Mouse (Mus musculus): Measurements from ENCODE around the gene Gal3st4.

Gene Gal3st4

GRCm38 (mm10) chr5:138272409-138272923 is at the start of gene Gal3st4:
Gene Gal3st4, minus strand, starts transcription at chr5:138272840.
- DNase-seq (ENCODE audit: low spot score), result peak; percentile 68

- DNase-seq (ENCODE audit: low spot score), result no peak
Observed at GRCm38 (mm10) chr5:138312795-138313194, 40.2 kb upstream of the Gal3st4 start.

GRCm38 (mm10) chr5:138299613-138300012 is 27.0 kb upstream of the Gal3st4 start:
- DNase-seq (ENCODE audit: low spot score), result no peak

- no peak for DNase-seq (ENCODE audit: low spot score)
Observed at GRCm38 (mm10) chr5:138294158-138294557, 21.5 kb upstream of the Gal3st4 start.

GRCm38 (mm10) chr5:138291638-138292037 is 19.0 kb upstream of the Gal3st4 start:
- DNase-seq (ENCODE audit: low spot score), result no peak

- DNase-seq (ENCODE audit: low spot score), result no peak
Observed at GRCm38 (mm10) chr5:138287861-138288260, 15.2 kb upstream of the Gal3st4 start.

- no peak for DNase-seq (ENCODE audit: low spot score)
Observed at GRCm38 (mm10) chr5:138283540-138283939, 10.9 kb upstream of the Gal3st4 start.

GRCm38 (mm10) chr5:138281798-138282197 is 9.2 kb upstream of the Gal3st4 start:
- DNase-seq (ENCODE audit: low spot score), result no peak

GRCm38 (mm10) chr5:138280829-138281228 is 8.2 kb upstream of the Gal3st4 start:
- no peak for DNase-seq (ENCODE audit: low spot score)

- no peak for DNase-seq (ENCODE audit: low spot score)
Observed at GRCm38 (mm10) chr5:138280425-138280768, 7.8 kb upstream of the Gal3st4 start.

- peak; percentile 97 for DNase-seq (ENCODE audit: low spot score)
Observed at GRCm38 (mm10) chr5:138279585-138280424, 7.2 kb upstream of the Gal3st4 start, which contains the start of the genes Gm43720, Gpc2 and Stag3. Gene Gm43720, minus strand, starts transcription at chr5:138279958. Gene Gpc2, minus strand, starts transcription at chr5:138280005. Gene Stag3, plus strand, starts transcription at chr5:138280240.

- no peak for DNase-seq (ENCODE audit: low spot score)
Observed at GRCm38 (mm10) chr5:138277994-138278393, 5.4 kb upstream of the Gal3st4 start.

GRCm38 (mm10) chr5:138275216-138276050 is 2.8 kb upstream of the Gal3st4 start:
- DNase-seq (ENCODE audit: low spot score), result peak; percentile 46

GRCm38 (mm10) chr5:138274186-138274585 is 1.5 kb upstream of the Gal3st4 start:
- DNase-seq (ENCODE audit: low spot score), result no peak

GRCm38 (mm10) chr5:138271232-138271631 is 1.4 kb downstream of the Gal3st4 start:
- DNase-seq (ENCODE audit: low spot score), result no peak

GRCm38 (mm10) chr5:138268980-138269379 is 3.7 kb downstream of the Gal3st4 start:
- DNase-seq (ENCODE audit: low spot score), result no peak

GRCm38 (mm10) chr5:138267114-138267513 is 5.5 kb downstream of the Gal3st4 start:
- no peak for DNase-seq (ENCODE audit: low spot score)

- no peak for DNase-seq (ENCODE audit: low spot score)
Observed at GRCm38 (mm10) chr5:138265712-138266111, 6.9 kb downstream of the Gal3st4 start.

- DNase-seq (ENCODE audit: low spot score), result no peak
Observed at GRCm38 (mm10) chr5:138264207-138264578, 8.4 kb downstream of the Gal3st4 start.

- DNase-seq (ENCODE audit: low spot score), result peak; percentile 92
Observed at GRCm38 (mm10) chr5:138263260-138264206, 9.1 kb downstream of the Gal3st4 start, which contains the start of gene BC037034. Gene BC037034, minus strand, starts transcription at chr5:138264033.

- DNase-seq (ENCODE audit: low spot score), result no peak
Observed at GRCm38 (mm10) chr5:138262582-138263240, 9.9 kb downstream of the Gal3st4 start.
